18 mouse cellular contexts compared by ENCODE assay signal in genomic region chr13:54258231-54258743, GRCm38 (mm10).
DNase-seq lines count a peak whose midpoint lies in the region; ATAC-seq lines count a peak whose summit lies in the region.
"Had no signal": no experiment of that assay in that cellular context is flagged by ENCODE, and none has a peak within 500 bp of the region (broad histone marks: within the 10 kb centered on the region; RNA-seq: fewer than 3 reads in every experiment).

No protein-coding gene starts in this region.

- no peak for DNase-seq in hindbrain, embryonic 10.5 days (ENCODE audit: low spot score)
- no peak for DNase-seq in neural tube, embryonic 10.5 days (ENCODE audit: extremely low spot score, low spot score)
- DNase-seq in thymus, postnatal 14 days, result no peak
- DNase-seq: adrenal gland, postnatal 36 days; B cell, adult 2 months; cerebellum, adult 11 months; kidney, adult 18-20 months; kidney, postnatal 14 days; layer of hippocampus, postnatal 36 days; right cerebral cortex, postnatal 4 days; thymus, postnatal 36 days had no signal

- no peak overlapping the region for H3K4me3 ChIP-seq in hindbrain, embryonic 13.5 days
- H3K4me3 ChIP-seq in hindbrain, embryonic 10.5 days, result no peak overlapping the region
- H3K4me3 ChIP-seq in neural tube, embryonic 12.5 days, result no peak overlapping the region
- H3K4me3 ChIP-seq in midbrain, embryonic 16.5 days (ENCODE audit: low read depth, low read length), result no peak overlapping the region
- H3K4me3 ChIP-seq in kidney, embryonic 14.5 days (ENCODE audit: low read length), result no peak overlapping the region
- H3K4me3 ChIP-seq: forebrain, embryonic 12.5 days; stomach, embryonic 15.5 days had no signal

- peak overlapping the region; percentile 31; the same call in 1 of the 2 replicates for H3K27ac ChIP-seq in hindbrain, embryonic 13.5 days
- no peak overlapping the region for H3K27ac ChIP-seq in hindbrain, embryonic 10.5 days
- no peak overlapping the region for H3K27ac ChIP-seq in neural tube, embryonic 12.5 days
- H3K27ac ChIP-seq in midbrain, embryonic 16.5 days (ENCODE audit: low read length), result peak overlapping the region; percentile 10; the same call in 1 of the 2 replicates
- no peak overlapping the region for H3K27ac ChIP-seq in kidney, embryonic 14.5 days (ENCODE audit: low read depth, low read length)
- H3K27ac ChIP-seq: forebrain, embryonic 12.5 days; macrophage; stomach, embryonic 15.5 days had no signal

- no peaks in the 10 kb centered on the region for H3K9me3 ChIP-seq in hindbrain, embryonic 13.5 days
- H3K9me3 ChIP-seq in hindbrain, embryonic 10.5 days, result no peaks in the 10 kb centered on the region
- no peaks in the 10 kb centered on the region for H3K9me3 ChIP-seq in neural tube, embryonic 12.5 days
- H3K9me3 ChIP-seq in midbrain, embryonic 16.5 days (replicated peaks; ENCODE audit: control insufficient read depth, low read length, poor library complexity, severe bottlenecking), result no peaks in the 10 kb centered on the region
- no peaks in the 10 kb centered on the region for H3K9me3 ChIP-seq in kidney, embryonic 14.5 days (ENCODE audit: control insufficient read depth, low read length)
- H3K9me3 ChIP-seq: stomach, embryonic 15.5 days had no signal

- peaks cover 27% of the 10 kb centered on the region for H3K27me3 ChIP-seq in hindbrain, embryonic 13.5 days
- peaks cover 57% of the 10 kb centered on the region for H3K27me3 ChIP-seq in hindbrain, embryonic 10.5 days (ENCODE audit: insufficient read depth, poor library complexity, severe bottlenecking)
- no peaks in the 10 kb centered on the region for H3K27me3 ChIP-seq in neural tube, embryonic 12.5 days (replicated peaks)
- no peaks in the 10 kb centered on the region for H3K27me3 ChIP-seq in midbrain, embryonic 16.5 days (ENCODE audit: control insufficient read depth, insufficient read depth, low read depth, low read length)
- H3K27me3 ChIP-seq in kidney, embryonic 14.5 days (ENCODE audit: control insufficient read depth, insufficient read depth, low read length), result no peaks in the 10 kb centered on the region
- H3K27me3 ChIP-seq: stomach, embryonic 15.5 days had no signal

- H3K36me3 ChIP-seq in hindbrain, embryonic 13.5 days, result no peaks in the 10 kb centered on the region
- H3K36me3 ChIP-seq in hindbrain, embryonic 10.5 days, result no peaks in the 10 kb centered on the region
- no peaks in the 10 kb centered on the region for H3K36me3 ChIP-seq in neural tube, embryonic 12.5 days
- no peaks in the 10 kb centered on the region for H3K36me3 ChIP-seq in midbrain, embryonic 16.5 days (ENCODE audit: control insufficient read depth, insufficient read depth, low read length)
- H3K36me3 ChIP-seq in kidney, embryonic 14.5 days (ENCODE audit: control insufficient read depth, insufficient read depth, low read length), result no peaks in the 10 kb centered on the region
- H3K36me3 ChIP-seq: forebrain, embryonic 12.5 days; stomach, embryonic 15.5 days had no signal

- no peak for ATAC-seq in hindbrain, embryonic 13.5 days (ENCODE audit: low FRiP score)
- 0 out of 2 replicates have a peak, but pooled peaks have one; percentile 33 for ATAC-seq in neural tube, embryonic 12.5 days (ENCODE audit: low FRiP score, low read depth)
- ATAC-seq in midbrain, embryonic 16.5 days, result no peak
- ATAC-seq in kidney, embryonic 14.5 days (ENCODE audit: low FRiP score, low TSS enrichment), result no peak

- H3K4me1 ChIP-seq in hindbrain, embryonic 13.5 days (replicated peaks), result peaks cover 23% of the 10 kb centered on the region
- peaks cover 13% of the 10 kb centered on the region for H3K4me1 ChIP-seq in hindbrain, embryonic 10.5 days (replicated peaks)
- peaks cover 12% of the 10 kb centered on the region; the same call in 1 of the 2 replicates for H3K4me1 ChIP-seq in neural tube, embryonic 12.5 days
- 0 out of 2 replicates have a peak, but pooled peaks cover 7% of the 10 kb centered on the region for H3K4me1 ChIP-seq in midbrain, embryonic 16.5 days (ENCODE audit: control insufficient read depth, insufficient read depth, low read length)
- H3K4me1 ChIP-seq in kidney, embryonic 14.5 days (ENCODE audit: control insufficient read depth, insufficient read depth, low read length), result no peaks in the 10 kb centered on the region; the same call in 1 of the 2 replicates
- H3K4me1 ChIP-seq: stomach, embryonic 15.5 days had no signal

- H3K9ac ChIP-seq in hindbrain, embryonic 13.5 days, result no peak overlapping the region; the same call in 1 of the 2 replicates
- no peak overlapping the region for H3K9ac ChIP-seq in neural tube, embryonic 12.5 days
- no peak overlapping the region for H3K9ac ChIP-seq in midbrain, embryonic 16.5 days (ENCODE audit: low read depth, low read length)
- H3K9ac ChIP-seq in kidney, embryonic 14.5 days (ENCODE audit: low read depth, low read length), result no peak overlapping the region
- H3K9ac ChIP-seq: forebrain, embryonic 12.5 days; stomach, embryonic 15.5 days had no signal

- no peak overlapping the region for H3K4me2 ChIP-seq in hindbrain, embryonic 13.5 days
- H3K4me2 ChIP-seq in neural tube, embryonic 12.5 days (replicated peaks), result 0 out of 2 replicates have a peak overlapping the region, but pooled peaks have one; percentile 10
- no peak overlapping the region for H3K4me2 ChIP-seq in midbrain, embryonic 16.5 days (ENCODE audit: low read length)
- no peak overlapping the region for H3K4me2 ChIP-seq in kidney, embryonic 14.5 days (replicated peaks; ENCODE audit: low read depth, low read length)
- H3K4me2 ChIP-seq: forebrain, embryonic 12.5 days; stomach, embryonic 15.5 days had no signal

- 39% methylated on average over 8 of the region's 8 CpGs for WGBS in hindbrain, embryonic 13.5 days
- 33% methylated on average over 8 of the region's 8 CpGs for WGBS in hindbrain, embryonic 10.5 days
- WGBS in neural tube, embryonic 12.5 days, result 36% methylated on average over 8 of the region's 8 CpGs
- 47% methylated on average over 8 of the region's 8 CpGs for WGBS in midbrain, embryonic 16.5 days
- 32% methylated on average over 8 of the region's 8 CpGs for WGBS in kidney, embryonic 14.5 days

Comparison
In these comparisons a context has a peak if more than half of its experiments do, and no peak if none do; other contexts are left out.
1. H3K27ac ChIP-seq: peak in hindbrain, embryonic 13.5 days (single experiment) and midbrain, embryonic 16.5 days (single experiment); none in hindbrain, embryonic 10.5 days (single experiment), neural tube, embryonic 12.5 days (single experiment) and kidney, embryonic 14.5 days (single experiment).